Mouse (Mus musculus): ENCODE measurements at regions not wholly inside any gene's neighbourhood (a gene's known extent, or its start where the extent isn't known, plus 50 kb on each side); places are given as distances from the start of the nearest gene placed in this dataset.
A peak's percentile ranks its signal among the peaks of the same experiment; 100 is the strongest.

GRCm38 (mm10) chr16:9339456-9339855, 509.6 kb downstream of the 1810013L24Rik start:
- DNase-seq (ENCODE audit: low spot score in 2 of 2): no peak

- no peak for DNase-seq (ENCODE audit: low spot score in 2 of 2)
Measured at GRCm38 (mm10) chr16:9341245-9341644, 511.3 kb downstream of the 1810013L24Rik start.

GRCm38 (mm10) chr16:9353811-9354210, 523.9 kb downstream of the 1810013L24Rik start:
- DNase-seq (ENCODE audit: low spot score in 2 of 2): no peak

- no peak for DNase-seq (ENCODE audit: low spot score in 2 of 2)
Measured at GRCm38 (mm10) chr16:9354331-9355030, 524.6 kb downstream of the 1810013L24Rik start.

GRCm38 (mm10) chr16:9358651-9359050, 528.8 kb downstream of the 1810013L24Rik start:
- DNase-seq (ENCODE audit: low spot score in 2 of 2): no peak

GRCm38 (mm10) chr16:9359399-9360135, 529.7 kb downstream of the 1810013L24Rik start:
- no peak for DNase-seq (ENCODE audit: low spot score in 2 of 2)

GRCm38 (mm10) chr16:9360741-9361255, 530.9 kb downstream of the 1810013L24Rik start:
- peak; percentile 18 to 39 for DNase-seq (ENCODE audit: low spot score in 2 of 2)

- no peak for DNase-seq (ENCODE audit: low spot score in 2 of 2)
Measured at GRCm38 (mm10) chr16:9362116-9362515, 532.2 kb downstream of the 1810013L24Rik start.

GRCm38 (mm10) chr16:9364105-9364504, 534.2 kb downstream of the 1810013L24Rik start:
- DNase-seq (ENCODE audit: low spot score in 2 of 2): no peak

- no peak for DNase-seq (ENCODE audit: low spot score in 2 of 2)
Measured at GRCm38 (mm10) chr16:9390986-9391385, 561.1 kb downstream of the 1810013L24Rik start.

GRCm38 (mm10) chr16:9404736-9405135, 574.8 kb downstream of the 1810013L24Rik start:
- no peak for DNase-seq (ENCODE audit: low spot score in 2 of 2)

- DNase-seq (ENCODE audit: low spot score in 2 of 2): no peak
Measured at GRCm38 (mm10) chr16:9408196-9408595, 578.3 kb downstream of the 1810013L24Rik start.

- DNase-seq (ENCODE audit: low spot score in 2 of 2): no peak
Measured at GRCm38 (mm10) chr16:9430509-9430908, 564.9 kb downstream of the Grin2a start.

GRCm38 (mm10) chr16:9439300-9439856, 556.0 kb downstream of the Grin2a start:
- DNase-seq (ENCODE audit: low spot score in 2 of 2): no peak

- no peak for DNase-seq (ENCODE audit: low spot score in 2 of 2)
Measured at GRCm38 (mm10) chr16:9439891-9440290, 555.5 kb downstream of the Grin2a start.

GRCm38 (mm10) chr16:9452058-9452457, 543.3 kb downstream of the Grin2a start:
- no peak for DNase-seq (ENCODE audit: low spot score in 2 of 2)

GRCm38 (mm10) chr16:9457574-9457973, 537.8 kb downstream of the Grin2a start:
- DNase-seq (ENCODE audit: low spot score in 2 of 2): no peak

GRCm38 (mm10) chr16:9462497-9462896, 532.9 kb downstream of the Grin2a start:
- no peak for DNase-seq (ENCODE audit: low spot score in 2 of 2)

GRCm38 (mm10) chr16:9469394-9469793, 526.0 kb downstream of the Grin2a start:
- DNase-seq (ENCODE audit: low spot score in 2 of 2): no peak

GRCm38 (mm10) chr16:9485291-9485690, 510.1 kb downstream of the Grin2a start:
- no peak for DNase-seq (ENCODE audit: low spot score in 2 of 2)

GRCm38 (mm10) chr16:9498301-9498700, 497.1 kb downstream of the Grin2a start:
- no peak for DNase-seq (ENCODE audit: low spot score in 2 of 2)

GRCm38 (mm10) chr16:9501713-9502112, 493.6 kb downstream of the Grin2a start:
- DNase-seq (ENCODE audit: low spot score in 2 of 2): peak; percentile 19 to 25
